Mouse (Mus musculus) layer of hippocampus, postnatal 25 days (tissue): ENCODE results near the gene Naa35. TPM values are rescaled to one million over a fixed set of nuclear protein-coding genes. Genes with fewer than 3 reads are reported as not detected.

Experiments
- DNase-seq, 2 experiments: peaks; one replicate each; pipeline ENCODE4 v3.0.0; 2022; ENCODE audit warnings: mixed read lengths in 2 of 2, low spot score in 1 of 2; ENCODE audit errors: extremely low spot score in 1 of 2
- total RNA-seq, 2 experiments: library from RNA; stranded (reverse); gene quantifications; 2 replicates each; pipeline ENCODE4 v1.2.3; 2021

The Naa35 gene
- 100 to 1,000 TPM in 1 of 2 experiments, 10 to 100 TPM in 1; 99.1 to 103 TPM for total RNA-seq

DNA sequence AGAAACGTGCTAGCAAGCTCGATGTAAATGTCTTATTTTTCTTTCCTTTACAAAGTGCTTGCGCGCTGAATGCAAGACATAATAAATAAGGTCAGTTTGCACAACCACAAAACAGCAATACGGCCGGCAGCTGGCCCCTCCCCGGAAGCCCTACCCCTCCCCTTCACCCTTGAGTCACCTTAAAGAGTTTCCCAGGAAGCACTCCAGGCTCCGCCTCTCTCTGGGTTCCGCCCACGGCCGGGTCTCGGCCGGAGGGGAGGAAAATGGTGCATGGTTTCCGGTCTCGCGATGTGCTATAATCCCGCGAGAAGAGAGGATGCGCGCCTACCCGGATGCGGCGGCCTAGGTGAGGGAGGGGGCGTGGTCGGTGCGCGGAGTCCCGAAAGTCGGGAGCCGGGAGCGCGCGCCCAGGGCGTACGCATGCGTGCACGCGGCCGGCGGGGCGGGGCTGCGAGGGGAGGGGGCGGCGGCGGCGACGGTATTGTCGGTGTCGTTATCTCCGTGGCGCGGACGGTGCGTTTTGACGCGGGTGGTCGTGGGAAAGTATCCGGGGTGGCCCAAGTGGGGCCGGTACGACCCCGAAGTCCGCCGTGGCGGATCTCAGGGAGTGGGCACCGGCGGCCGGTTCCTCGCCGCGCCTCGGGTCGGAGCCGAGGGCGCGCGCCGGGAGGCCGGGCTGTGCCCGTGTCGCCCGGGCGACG lies at the start of gene Naa35, which contains the start of gene Agtpbp1:
Naa35 (plus strand) TSS at position 313 of the 701 bp plus-strand sequence.
Agtpbp1 (minus strand) TSS at position 281 of the 701 bp plus-strand sequence.
- DNase-seq, result peak; percentile 99

DNA sequence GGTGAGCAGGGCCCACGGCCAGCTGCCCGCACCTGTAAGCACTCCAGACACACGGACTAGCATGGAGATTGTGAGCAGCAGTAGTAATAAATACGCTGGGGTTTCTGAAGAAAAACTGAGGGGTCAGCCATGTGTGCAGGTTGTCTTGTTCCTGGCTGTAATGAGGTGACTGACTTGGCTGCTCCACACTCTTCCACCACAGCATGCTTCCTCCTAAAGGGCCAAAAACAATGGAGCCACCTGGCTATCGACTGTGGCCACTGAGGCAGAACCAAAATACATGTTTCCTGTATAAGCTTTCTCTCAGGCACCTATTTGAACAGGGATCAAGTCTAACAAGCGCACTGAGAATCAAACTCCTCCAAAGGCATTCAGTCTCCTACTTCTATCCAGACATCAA lies 49.3 kb upstream of the Naa35 start:
- DNase-seq, result no peak

DNA sequence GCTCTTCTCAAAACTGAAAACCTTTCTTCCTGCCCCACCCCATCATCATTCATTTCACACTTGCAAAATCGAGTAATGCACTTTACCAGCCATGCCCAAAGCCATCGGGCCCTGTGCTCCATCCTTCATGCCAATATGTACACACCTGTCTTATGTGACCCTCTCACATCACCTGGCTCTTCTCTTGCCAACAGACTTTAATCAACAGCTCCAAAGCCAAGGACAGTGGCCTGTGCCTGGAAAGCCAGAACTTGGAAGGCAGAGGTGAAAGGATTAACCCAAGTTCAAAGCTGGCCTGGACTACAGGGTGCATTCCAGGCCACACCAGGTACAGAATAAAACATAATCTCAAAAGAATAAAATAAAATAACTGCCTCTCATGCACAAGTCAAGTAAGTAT lies 48.4 kb upstream of the Naa35 start:
- no peak for DNase-seq

DNA sequence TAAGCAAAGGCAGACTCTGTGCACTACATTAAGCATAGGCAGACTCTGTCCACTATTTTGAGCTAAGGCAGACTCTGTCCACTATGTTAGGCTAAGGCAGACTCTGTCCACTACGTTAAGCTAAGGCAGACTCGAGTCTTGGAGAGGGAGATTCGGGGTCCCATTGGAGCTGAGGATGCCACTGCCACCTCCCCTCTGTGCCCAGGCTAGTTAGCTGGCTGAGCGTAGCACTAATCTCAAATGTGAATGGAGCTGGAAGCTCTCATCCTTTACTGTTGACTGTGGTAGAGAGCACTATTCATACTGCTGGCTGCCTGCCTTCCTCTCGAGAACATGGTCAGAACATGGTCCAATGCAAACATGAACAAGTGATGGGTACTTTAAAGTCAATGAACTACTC lies 46.4 kb upstream of the Naa35 start:
- no peak for DNase-seq

DNA sequence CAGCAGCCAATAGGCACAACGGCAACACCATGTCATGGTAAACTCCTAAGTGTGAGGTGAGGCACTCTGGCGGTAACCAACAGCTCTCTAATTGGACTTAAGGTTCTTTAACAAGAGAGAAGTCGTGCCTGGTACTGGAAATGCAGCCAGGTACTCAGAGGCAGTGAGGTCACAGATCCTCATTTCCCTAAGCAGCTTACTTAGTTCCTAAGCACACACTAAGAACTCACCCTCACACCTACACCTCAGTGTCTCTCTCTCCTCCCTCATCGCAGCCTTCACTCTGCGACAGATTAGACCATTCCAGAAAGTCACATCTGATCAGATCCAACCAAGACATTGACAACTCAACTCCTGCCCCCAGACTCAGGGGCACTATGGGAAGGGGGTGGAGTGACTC lies 45.0 kb upstream of the Naa35 start:
- no peak for DNase-seq

DNA sequence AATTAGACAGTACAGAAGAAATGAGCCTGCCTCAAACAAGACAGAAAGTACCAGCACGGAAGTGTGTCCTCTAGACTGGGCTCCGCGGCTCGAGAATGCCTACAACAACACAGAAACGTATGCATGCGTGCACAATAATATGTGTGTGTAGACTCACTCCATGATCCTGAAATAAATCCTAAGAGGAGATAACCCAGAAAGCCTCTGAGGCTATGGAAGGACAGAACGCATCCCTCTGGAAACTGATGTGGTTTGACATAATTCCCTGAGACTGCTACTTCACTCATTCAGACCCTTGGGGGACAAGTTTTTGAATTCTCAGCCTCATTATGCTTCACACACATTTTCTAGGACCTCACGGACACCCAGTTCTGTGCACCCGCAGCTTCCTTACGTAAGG lies 42.6 kb upstream of the Naa35 start:
- DNase-seq, result no peak

DNA sequence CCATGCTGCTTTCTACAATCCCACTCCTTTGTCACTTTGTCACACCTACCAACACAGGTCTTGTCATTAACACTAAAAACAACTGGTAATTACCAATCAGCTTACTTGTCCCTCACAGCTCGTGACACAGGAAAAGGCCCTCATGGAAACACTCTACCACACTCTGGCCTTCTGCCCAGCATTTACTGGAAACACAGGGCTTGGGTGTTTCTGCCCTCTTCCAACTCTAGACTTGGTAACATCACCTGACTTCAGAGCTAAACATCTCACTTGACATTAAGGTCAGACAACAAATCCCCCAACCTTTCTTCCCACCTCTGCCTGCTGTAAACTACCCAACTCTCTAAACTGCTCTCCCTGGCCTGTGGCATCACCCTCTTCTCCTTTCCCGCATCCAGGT lies 38.0 kb upstream of the Naa35 start:
- no peak for DNase-seq

DNA sequence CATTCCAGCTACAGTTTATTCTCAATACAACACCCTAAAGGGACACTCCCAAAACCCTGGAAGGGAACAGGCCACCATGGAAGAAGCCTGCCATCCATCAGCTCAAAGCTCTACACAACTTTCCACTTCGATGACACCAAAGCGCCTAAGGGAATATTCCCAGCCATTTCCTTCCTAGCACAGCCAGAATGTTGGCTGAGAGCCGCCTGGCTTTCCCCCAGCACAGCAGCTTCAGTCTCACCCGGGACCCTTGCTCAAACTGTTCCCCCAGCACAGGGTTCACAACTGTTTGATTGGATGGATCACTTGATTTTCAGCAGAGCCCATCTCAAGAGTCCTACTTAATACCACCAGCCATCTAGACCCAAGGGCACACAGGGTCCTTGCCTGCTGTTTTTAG lies 37.3 kb upstream of the Naa35 start:
- DNase-seq, result no peak

DNA sequence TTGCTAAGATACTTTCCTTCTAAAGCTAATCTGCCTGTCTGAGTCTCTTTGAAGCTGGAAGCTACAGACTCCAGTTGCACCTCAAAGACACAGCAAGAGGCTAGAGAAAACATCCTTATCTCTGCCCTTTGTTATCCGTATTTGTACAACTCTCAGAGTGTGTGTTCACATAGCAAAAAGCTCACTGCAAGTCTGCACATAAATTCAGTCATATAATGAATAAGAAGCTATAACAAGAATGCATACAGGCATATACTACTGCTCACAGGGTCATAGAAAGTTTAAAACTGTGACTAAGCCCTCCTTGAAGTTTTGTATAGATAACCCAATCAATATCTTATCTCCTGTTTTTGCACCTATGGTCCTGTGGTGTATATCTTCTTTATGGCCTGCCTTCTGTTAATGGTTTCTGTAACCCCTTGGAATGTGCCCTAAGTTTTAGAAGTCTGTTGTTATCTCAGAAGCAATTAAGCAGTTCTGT lies 35.7 kb upstream of the Naa35 start:
- DNase-seq, result no peak

DNA sequence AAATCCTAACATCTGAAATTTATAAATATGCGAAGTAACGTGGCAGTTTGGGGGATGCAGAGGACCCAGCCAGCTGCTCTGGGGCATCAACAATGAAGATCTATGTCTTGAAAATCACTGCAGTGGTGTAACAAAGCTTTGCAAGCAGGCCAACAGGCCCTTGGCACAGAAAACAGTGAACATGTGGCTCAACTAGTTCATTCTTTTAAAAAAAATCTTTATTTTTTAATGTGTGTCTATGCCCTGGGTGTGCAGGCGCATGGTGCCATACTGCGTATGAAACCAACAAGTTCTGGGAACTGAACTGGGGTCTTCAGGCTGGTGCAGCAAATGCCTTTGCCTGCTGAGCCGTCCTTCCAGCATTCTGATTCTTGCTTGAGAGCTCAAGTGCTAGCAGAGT lies 32.8 kb upstream of the Naa35 start:
- no peak for DNase-seq

DNA sequence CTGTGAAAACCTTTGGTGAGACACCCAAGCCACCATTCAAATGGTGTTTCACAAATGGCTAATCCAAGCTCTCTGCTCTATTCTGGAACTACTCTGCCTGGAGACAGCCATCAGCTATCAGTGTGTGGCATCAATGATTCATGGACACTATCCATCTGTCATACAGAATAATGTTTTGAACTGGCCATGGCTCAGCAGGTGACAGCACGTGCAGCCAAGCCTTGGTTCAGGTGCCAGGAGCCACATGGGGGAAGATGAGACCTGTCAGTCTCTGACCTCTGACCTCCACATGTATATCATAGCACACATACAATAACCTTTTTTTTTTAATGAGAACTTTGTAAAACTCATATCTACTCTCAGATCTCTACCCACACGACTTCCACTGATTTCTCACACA lies 32.3 kb upstream of the Naa35 start:
- DNase-seq, result no peak

DNA sequence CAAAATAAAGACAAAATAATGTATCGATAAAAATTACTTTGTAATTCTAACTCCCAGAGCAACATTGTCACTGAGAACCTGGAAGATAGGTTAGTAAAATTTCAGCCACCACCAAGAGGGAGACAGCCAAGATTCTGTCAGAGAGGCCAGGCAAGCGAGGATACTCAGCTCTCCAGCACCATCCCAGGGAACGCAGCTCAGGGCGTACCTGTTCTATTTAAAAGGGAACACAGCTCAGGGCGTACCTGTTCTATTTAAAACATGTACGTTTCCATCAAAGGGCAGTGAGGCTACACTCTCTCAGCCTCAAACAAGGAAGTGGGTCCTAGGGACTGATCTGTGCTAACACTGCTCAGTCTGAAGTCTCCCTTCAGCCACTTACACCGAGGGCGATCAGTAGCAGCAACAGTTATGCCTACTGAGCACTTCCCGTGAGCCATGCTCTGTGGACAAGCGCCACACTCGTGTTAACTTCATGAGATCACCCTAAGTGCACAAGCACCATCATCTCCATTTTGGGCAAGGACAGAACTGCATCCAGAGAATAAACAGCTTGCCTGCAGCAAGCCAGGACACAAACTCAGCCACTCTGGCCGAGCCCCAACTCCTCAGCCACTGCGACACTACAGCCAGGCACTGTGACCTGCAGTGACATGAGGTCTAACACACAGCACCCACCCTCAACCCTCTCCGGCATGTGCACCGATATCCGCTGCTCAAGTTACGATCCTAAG lies 30.1 kb upstream of the Naa35 start:
- DNase-seq, result no peak

DNA sequence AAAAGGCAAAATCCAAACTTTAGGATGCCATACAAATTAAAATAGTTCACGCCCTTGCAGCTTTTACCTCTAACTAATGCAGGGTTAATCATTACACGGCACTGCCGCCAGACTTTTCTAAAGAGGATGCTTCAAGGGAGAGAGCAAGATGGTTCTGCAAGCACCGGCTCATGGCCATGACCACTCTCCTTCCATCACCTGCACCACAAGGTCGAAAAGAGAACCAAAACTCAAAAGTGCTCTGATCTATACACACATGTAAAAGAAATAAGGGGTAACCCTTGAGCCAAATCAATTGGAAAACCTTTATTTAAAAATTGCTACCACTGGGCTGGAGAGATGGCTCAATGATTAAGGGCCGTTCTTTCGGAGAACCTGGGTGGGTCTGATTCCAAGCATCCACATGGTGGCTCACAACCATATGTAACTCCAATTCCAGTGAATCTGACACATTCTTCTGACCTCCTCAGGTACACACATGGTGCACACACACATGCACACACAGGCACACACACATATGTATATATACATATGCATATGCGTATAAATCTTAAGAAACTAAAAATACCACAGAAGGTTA lies 29.4 kb upstream of the Naa35 start:
- no peak for DNase-seq

DNA sequence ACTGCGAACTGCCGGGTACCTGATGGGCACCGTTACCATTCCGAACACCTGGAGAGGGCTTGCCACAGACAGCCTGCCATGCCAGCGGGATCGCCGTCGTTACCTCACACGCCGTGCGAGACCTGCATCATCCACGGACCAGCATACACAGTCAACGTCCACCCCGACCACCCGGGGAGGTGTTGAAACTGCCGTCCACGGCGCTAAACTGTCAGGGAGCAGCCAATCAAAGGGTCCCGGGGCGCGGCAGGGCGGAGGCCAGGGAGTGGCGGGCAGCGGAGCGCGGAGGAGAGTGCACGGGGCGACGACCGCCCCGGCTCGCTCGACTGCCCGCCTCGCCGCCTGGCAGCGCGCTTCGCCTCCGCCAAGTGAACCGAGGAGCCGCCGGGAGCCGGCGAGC lies 28.4 kb upstream of the Naa35 start:
- DNase-seq, result peak in 1 of 2 experiments; percentile 39

DNA sequence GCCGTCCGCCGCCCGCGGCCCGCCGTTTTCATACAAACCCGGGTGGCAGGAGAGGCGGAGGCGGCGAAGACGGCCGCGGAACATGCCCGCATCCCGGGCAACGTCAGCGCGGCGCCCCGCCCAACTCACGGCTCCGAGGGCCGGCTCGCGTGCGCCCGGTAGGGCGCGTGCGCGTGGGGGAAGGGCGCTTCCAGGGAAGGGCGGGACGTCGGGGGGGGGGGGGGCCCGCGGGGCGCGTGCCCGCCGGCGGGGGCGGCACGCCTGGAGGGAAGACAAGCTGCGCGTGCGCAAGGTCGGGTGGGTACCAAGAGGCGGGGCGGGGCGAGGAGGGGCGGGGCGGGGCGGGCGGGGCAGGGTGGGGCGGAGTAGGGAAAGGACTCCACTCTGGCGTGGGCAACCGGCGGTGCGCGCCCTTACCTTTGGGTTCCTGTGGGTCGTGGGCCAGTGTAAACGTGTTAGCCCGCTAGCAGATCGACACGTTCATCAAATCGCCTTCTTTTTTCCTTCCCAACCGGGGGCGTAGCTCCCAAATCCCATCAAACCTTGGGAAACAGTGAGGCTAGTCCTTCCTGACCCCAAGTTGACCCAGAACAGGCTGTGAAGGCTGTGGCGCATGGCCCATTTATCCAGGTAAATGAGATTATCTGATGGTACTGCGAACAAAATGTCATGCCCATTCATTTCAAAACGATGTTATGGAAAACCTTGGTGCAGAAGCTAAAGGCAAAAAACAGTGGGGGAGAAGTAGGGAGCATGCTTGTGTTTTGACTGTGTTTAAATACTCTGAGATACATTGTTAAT lies 27.7 kb upstream of the Naa35 start:
- DNase-seq, result peak; percentile 82 to 84

DNA sequence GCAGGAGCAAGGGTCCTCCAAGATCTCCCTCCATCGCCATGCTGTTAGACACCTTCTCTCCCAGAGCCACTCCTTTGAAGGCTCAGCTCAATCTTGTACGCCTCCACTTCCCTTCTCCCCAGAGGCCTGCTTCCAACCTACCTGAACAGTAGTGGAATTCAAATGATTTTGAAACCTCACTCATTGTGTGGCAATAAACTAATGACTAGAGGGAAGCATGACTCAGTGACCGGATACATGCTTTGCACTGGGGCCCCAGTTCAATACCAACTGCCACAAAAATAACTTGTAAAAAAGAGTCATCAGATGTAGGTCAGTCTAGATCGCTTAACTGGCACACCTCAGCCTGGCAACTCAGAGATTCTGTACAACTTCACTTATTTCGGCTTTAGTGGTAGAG lies 26.3 kb upstream of the Naa35 start:
- no peak for DNase-seq

DNA sequence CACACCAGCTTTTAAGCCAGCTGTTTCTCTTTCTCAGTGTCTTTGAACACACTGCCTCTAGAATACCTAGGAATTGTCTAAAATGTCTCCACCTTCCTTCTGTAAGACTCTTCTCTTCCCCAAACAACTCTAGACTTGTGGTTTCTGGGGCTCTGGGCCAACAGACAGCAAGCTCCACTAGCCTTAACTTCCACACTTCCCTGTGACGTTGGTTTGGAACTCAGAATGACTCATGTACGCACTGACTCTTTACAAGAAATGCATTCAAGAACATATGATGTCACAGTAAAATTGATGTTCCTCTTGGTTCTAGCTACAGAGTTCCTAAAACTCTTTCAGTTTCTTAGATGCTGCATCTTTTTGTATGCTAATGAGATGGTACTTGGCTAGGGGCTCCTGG lies 22.6 kb upstream of the Naa35 start:
- DNase-seq, result no peak

DNA sequence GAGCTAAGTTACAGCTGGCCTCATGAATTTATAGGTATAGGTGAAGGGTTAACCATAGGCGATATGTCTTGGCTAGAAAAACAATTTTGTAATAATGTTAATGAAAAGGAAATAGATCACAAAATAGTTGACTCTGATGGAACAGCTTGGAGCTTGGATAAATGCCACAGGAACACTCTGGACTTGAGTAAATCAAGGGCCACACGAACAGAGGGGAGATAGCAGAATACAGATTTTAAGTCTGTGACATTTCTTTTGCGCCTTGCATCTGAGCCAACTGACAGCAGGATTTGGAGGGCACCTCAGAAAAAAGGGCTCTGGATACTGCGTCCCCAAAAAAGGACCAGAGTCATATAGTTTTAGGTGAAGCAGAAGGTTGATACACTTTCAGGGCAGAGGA lies 20.6 kb upstream of the Naa35 start:
- DNase-seq, result no peak

DNA sequence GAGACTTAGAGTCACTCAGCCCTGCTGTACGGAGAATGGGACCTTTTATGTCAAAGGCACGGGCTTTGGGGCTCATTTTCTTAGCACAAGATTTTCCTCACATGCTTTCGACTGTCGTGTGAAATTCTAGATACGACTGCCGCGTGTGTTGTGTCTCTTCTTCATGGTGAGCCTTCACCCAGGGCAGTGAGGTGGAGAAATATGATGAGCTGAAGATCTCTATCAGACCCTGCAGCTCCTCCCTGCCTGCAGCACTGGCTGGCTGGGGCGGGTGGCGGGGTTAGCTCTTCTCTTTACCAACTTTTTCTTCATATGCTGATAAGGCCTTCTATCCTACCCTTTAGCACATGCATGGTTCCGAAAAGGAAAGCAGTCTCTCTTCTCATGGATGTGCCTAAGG lies 20.1 kb upstream of the Naa35 start:
- DNase-seq, result no peak

DNA sequence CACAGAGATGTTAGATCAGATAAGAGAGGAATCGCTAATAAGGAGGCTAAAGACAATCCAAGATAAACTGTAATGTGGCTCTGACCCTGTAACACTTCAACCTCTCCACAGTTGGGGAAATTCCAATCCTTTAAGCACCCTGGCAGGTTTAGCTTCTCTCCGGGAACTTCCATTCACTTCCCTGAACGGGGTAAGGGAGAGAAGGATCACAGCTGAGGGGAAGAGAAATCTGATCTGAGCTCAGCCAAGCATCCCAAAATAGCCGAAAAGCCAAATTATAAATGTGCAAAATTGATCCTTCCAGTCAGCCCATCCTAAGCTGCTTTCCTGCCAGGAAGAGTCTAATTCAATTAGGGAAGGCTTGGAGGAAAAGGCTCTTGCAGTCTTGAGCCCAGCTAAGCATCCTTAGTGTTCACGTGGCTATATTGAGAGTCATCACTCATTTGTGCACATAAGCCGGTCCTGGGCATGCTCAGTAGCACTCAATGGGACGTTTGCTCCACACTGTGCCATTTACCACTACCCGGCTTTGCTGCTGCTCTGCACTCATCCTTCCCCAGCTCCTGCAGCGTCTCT lies 19.0 kb upstream of the Naa35 start:
- DNase-seq, result no peak
